Mouse (Mus musculus) kidney, embryonic 16.5 days (tissue): ENCODE measurements around the gene Rai1. TPM values are rescaled to one million over a fixed set of nuclear protein-coding genes. Genes with fewer than 3 reads are reported as not detected.

Source experiments
- ATAC-seq: fragments of 200-750 bp; cut with Nextera tagmentation; 2 replicates; pipeline ENCODE4 v1.8.0; 2017; ENCODE audit warnings: moderate TSS enrichment; ENCODE audit not compliant: low FRiP score, low TSS enrichment
- H3K27ac ChIP-seq: fragments of 300-500 bp; sonication (generic); 2 replicates; pipeline ENCODE4 v1.5.1; 2014; ENCODE audit warnings: low read length
- H3K27me3 ChIP-seq: fragments of 300-500 bp; sonication (generic); 2 replicates; pipeline ENCODE4 v1.6.1; 2014; ENCODE audit warnings: low read length, control low read depth, mixed read lengths; ENCODE audit not compliant: insufficient read depth
- H3K36me3 ChIP-seq: fragments of 300-500 bp; sonication (generic); 2 replicates; pipeline ENCODE4 v1.6.1; 2014; ENCODE audit warnings: low read length, control low read depth, mixed read lengths; ENCODE audit not compliant: insufficient read depth
- H3K4me1 ChIP-seq: fragments of 300-500 bp; sonication (generic); 2 replicates; pipeline ENCODE4 v1.6.1; 2014; ENCODE audit warnings: low read length, control low read depth, mixed read lengths; ENCODE audit not compliant: insufficient read depth
- H3K4me2 ChIP-seq: fragments of 300-500 bp; sonication (generic); replicated peaks from 2 replicates; pipeline ENCODE4 v1.6.1; 2014; ENCODE audit warnings: low read depth, low read length
- H3K4me3 ChIP-seq: fragments of 300-500 bp; sonication (generic); 2 replicates; pipeline ENCODE4 v1.5.1; 2014; ENCODE audit warnings: mild to moderate bottlenecking, low read length
- H3K9ac ChIP-seq: fragments of 300-500 bp; sonication (generic); replicated peaks from 2 replicates; pipeline ENCODE4 v1.6.1; 2014; ENCODE audit warnings: low read length
- H3K9me3 ChIP-seq: fragments of 300-500 bp; sonication (generic); 2 replicates; pipeline ENCODE4 v1.6.1; 2016; ENCODE audit warnings: low read length, control low read depth
- WGBS: fragments of 180-500 bp; shearing (Covaris S2); extraction: QIAGEN DNeasy Blood & Tissue Kit; methylation state at CpG from one replicate; pipeline ENCODE4 v1.1.7; 2014; 5-methylcytosine and 5-hydroxymethylcytosine counted together
- polyA plus RNA-seq: library from polyadenylated mRNA; unstranded; fragments of >200 nt; fragmentation: Nextera tagmentation; extraction: Ambion mirVana; gene quantifications from 2 replicates; pipeline ENCODE4 v1.2.1, GENCODE M21; 2015

The Rai1 gene
- polyA plus RNA-seq, 1 experiment from 2014 or later = 21.5 TPM

GRCm38 (mm10) chr11:60106543-60107110, 1.8 kb downstream of the Rai1 start:
- WGBS = 2% methylated on average over 14 of the region's 14 CpGs
- Histone ChIP-seq H3K27ac (peak overlapping the region; percentile 98), H3K36me3 (no peaks in the 10 kb centered on the region), H3K4me3 (peak overlapping the region; percentile 90), H3K4me1 (peaks cover 52% of the 10 kb centered on the region), H3K9ac (peak overlapping the region; percentile 99), H3K9me3 (no peaks in the 10 kb centered on the region), H3K4me2 (peak overlapping the region; percentile 76), H3K27me3 (no peaks in the 10 kb centered on the region)
- peak; percentile 47; the same call in 1 of the 2 replicates for ATAC-seq

- Histone ChIP-seq H3K36me3 (no peaks in the 10 kb centered on the region), H3K4me2 (peak overlapping the region; percentile 76), H3K27me3 (no peaks in the 10 kb centered on the region), H3K4me1 (peaks cover 60% of the 10 kb centered on the region), H3K27ac (peak overlapping the region; percentile 98; the same call in 1 of the 2 replicates), H3K9me3 (no peaks in the 10 kb centered on the region), H3K9ac (peak overlapping the region; percentile 99; the same call in 1 of the 2 replicates), H3K4me3 (no peak overlapping the region)
- ATAC-seq = no peak
- WGBS = 70% methylated on average over 3 of the region's 3 CpGs
Observed at GRCm38 (mm10) chr11:60107449-60107848, 2.6 kb downstream of the Rai1 start.

- H3K27ac ChIP-seq = peak overlapping the region; percentile 89
- H3K9me3 ChIP-seq = no peaks in the 10 kb centered on the region
- H3K4me3 ChIP-seq = no peak overlapping the region
- peak overlapping the region; percentile 28 for H3K4me2 ChIP-seq
- peaks cover 73% of the 10 kb centered on the region for H3K4me1 ChIP-seq
- H3K9ac ChIP-seq = peak overlapping the region; percentile 50; the same call in 1 of the 2 replicates
- H3K27me3 ChIP-seq = no peaks in the 10 kb centered on the region
- ATAC-seq = peak; percentile 4; the same call in 1 of the 2 replicates
- H3K36me3 ChIP-seq = no peaks in the 10 kb centered on the region
- 23% methylated on average over 5 of the region's 5 CpGs for WGBS
Observed at GRCm38 (mm10) chr11:60108631-60109172, 3.9 kb downstream of the Rai1 start.

GRCm38 (mm10) chr11:60110386-60110785, 5.6 kb downstream of the Rai1 start:
- no peak overlapping the region for H3K4me3 ChIP-seq
- H3K36me3 ChIP-seq = no peaks in the 10 kb centered on the region
- ATAC-seq = no peak
- no peak overlapping the region for H3K4me2 ChIP-seq
- H3K4me1 ChIP-seq = peaks cover 82% of the 10 kb centered on the region
- 0 out of 2 replicates have a peak overlapping the region, but pooled peaks have one; percentile 23 for H3K9ac ChIP-seq
- H3K27me3 ChIP-seq = no peaks in the 10 kb centered on the region
- 61% methylated on average over 5 of the region's 5 CpGs for WGBS
- H3K27ac ChIP-seq = peak overlapping the region; percentile 54
- H3K9me3 ChIP-seq = no peaks in the 10 kb centered on the region

- no peak overlapping the region for H3K27ac ChIP-seq
Observed at GRCm38 (mm10) chr11:60111576-60111975, 6.8 kb downstream of the Rai1 start.

GRCm38 (mm10) chr11:60113624-60114023, 8.8 kb downstream of the Rai1 start:
- Histone ChIP-seq H3K36me3 (no peaks in the 10 kb centered on the region), H3K4me2 (peak overlapping the region; percentile 88), H3K9me3 (no peaks in the 10 kb centered on the region), H3K27me3 (no peaks in the 10 kb centered on the region), H3K4me1 (peaks cover 74% of the 10 kb centered on the region), H3K9ac (peak overlapping the region; percentile 66), H3K4me3 (peak overlapping the region; percentile 55), H3K27ac (peak overlapping the region; percentile 99)
- ATAC-seq = no peak
- WGBS = under 1% methylated on average over 4 of the region's 4 CpGs

More at GRCm38 (mm10) chr11:60111576-60111975, 6.8 kb downstream of the Rai1 start:
- WGBS = 86% methylated on average over 2 of the region's 2 CpGs
- H3K9ac ChIP-seq = no peak overlapping the region
- no peak overlapping the region for H3K4me2 ChIP-seq
- H3K9me3 ChIP-seq = no peaks in the 10 kb centered on the region
- H3K27me3 ChIP-seq = no peaks in the 10 kb centered on the region
- ATAC-seq = no peak
- H3K4me3 ChIP-seq = no peak overlapping the region
- peaks cover 90% of the 10 kb centered on the region for H3K4me1 ChIP-seq
- no peaks in the 10 kb centered on the region for H3K36me3 ChIP-seq

GRCm38 (mm10) chr11:60114296-60115023, 9.6 kb downstream of the Rai1 start:
- peak; percentile 30 for ATAC-seq
- Histone ChIP-seq H3K4me3 (peak overlapping the region; percentile 55), H3K27ac (peak overlapping the region; percentile 99), H3K9me3 (no peaks in the 10 kb centered on the region), H3K9ac (peak overlapping the region; percentile 66), H3K36me3 (no peaks in the 10 kb centered on the region), H3K4me1 (peaks cover 65% of the 10 kb centered on the region), H3K27me3 (no peaks in the 10 kb centered on the region), H3K4me2 (peak overlapping the region; percentile 88)
- 2% methylated on average over 21 of the region's 21 CpGs for WGBS

- peak; percentile 95 for ATAC-seq
- Histone ChIP-seq H3K27me3 (no peaks in the 10 kb centered on the region), H3K4me3 (peak overlapping the region; percentile 55), H3K4me1 (peaks cover 59% of the 10 kb centered on the region), H3K9ac (peak overlapping the region; percentile 72), H3K36me3 (no peaks in the 10 kb centered on the region), H3K9me3 (no peaks in the 10 kb centered on the region), H3K4me2 (peak overlapping the region; percentile 88), H3K27ac (peak overlapping the region; percentile 99)
- WGBS = 0% methylated on average over 43 of the region's 43 CpGs
Observed at GRCm38 (mm10) chr11:60115024-60115538, 10.3 kb downstream of the Rai1 start.

- 25% methylated on average over 6 of the region's 6 CpGs for whole genome bisulfite sequencing
- Histone ChIP-seq H3K9ac (peak overlapping the region; percentile 72), H3K4me1 (peaks cover 54% of the 10 kb centered on the region), H3K36me3 (no peaks in the 10 kb centered on the region), H3K9me3 (no peaks in the 10 kb centered on the region), H3K4me3 (peak overlapping the region; percentile 55), H3K27ac (peak overlapping the region; percentile 99), H3K27me3 (no peaks in the 10 kb centered on the region), H3K4me2 (peak overlapping the region; percentile 88)
- ATAC-seq = no peak
Observed at GRCm38 (mm10) chr11:60115638-60116276, 10.9 kb downstream of the Rai1 start.
